Mouse (Mus musculus): ENCODE measurements at regions not wholly inside any gene's neighbourhood (a gene's known extent, or its start where the extent isn't known, plus 50 kb on each side); places are given as distances from the start of the nearest gene placed in this dataset.

DNA sequence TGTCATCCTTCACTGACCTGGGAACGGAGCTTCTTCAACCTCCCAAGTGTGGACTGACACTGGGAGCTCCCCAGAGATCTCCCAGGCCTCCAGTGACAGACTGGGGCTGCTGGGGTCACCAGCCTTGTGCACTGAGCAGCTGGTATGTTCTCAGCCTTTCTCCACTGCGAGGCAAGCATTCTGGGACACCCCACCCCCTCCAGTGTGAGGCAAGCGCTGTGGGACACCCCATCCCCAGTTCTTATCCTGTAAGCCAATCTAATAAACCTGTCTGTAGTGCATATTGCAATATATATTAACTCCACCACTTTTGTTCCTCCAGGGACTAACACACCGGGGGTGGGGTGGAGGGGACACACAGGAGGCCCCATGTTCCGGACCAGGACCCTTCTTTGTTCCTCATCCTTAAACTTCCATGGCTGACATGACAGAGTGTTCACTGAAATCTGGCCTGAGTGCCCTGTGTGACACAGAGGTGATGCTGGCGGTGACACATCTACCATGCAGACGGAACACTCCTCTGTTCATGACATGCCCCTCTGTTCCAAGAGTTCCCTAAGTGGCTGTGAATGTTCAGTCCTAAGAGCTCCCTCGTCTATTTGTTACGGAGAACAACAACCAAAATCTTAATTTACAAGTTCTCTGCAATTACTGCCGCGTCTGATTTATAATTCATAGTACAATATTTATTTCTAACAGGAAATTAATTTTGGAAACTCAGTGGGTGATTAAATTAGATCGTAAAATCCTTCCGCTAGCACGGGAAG is 116.4 kb upstream of the Pmepa1 start:
- TF ChIP-seq CTCF (conservative IDR thresholded peaks at IDR 0.05; ENCODE audit: insufficient read depth, insufficient read length, low read depth, low read length) (no peak), POLR2A (IDR thresholded peaks at IDR 0.05; ENCODE audit: low read depth, low read length) (no peak)
